Mouse (Mus musculus) liver, embryonic 14.5 days (tissue): Measurements from ENCODE around the gene Atp1a4. TPM values are rescaled to one million over a fixed set of nuclear protein-coding genes. Genes with fewer than 3 reads are reported as not detected.

ENCODE experiments used
- ATAC-seq: fragments of 200-750 bp; cut with Nextera tagmentation; 2 replicates; pipeline ENCODE4 v1.8.0; 2017; ENCODE audit warnings: moderate number of reproducible peaks, mild to moderate bottlenecking, moderate library complexity; ENCODE audit not compliant: insufficient read depth
- DNase-seq, 3 experiments: peaks; one replicate each; pipeline ENCODE4 v3.0.0-alpha.2; 2012 to 2013; ENCODE audit warnings: low read depth in 3 of 3, low spot score in 3 of 3
- H3K27ac ChIP-seq: fragments of 300-500 bp; sonication (generic); 2 replicates; pipeline ENCODE4 v1.5.1; 2014; ENCODE audit warnings: moderate library complexity, mild to moderate bottlenecking, control low read depth, inconsistent platforms
- H3K27me3 ChIP-seq: fragments of 300-500 bp; sonication (generic); 2 replicates; pipeline ENCODE4 v1.6.1; 2014; ENCODE audit warnings: mild to moderate bottlenecking, low read length, moderate library complexity; ENCODE audit not compliant: control insufficient read depth, insufficient read depth
- H3K36me3 ChIP-seq: fragments of 300-500 bp; sonication (generic); replicated peaks from 2 replicates; pipeline ENCODE4 v1.6.1; 2014; ENCODE audit warnings: low read depth; ENCODE audit not compliant: control insufficient read depth, insufficient read depth
- H3K4me1 ChIP-seq, 2 experiments: fragments of 200-500 bp in 1 of 2; fragments of 300-500 bp in 1 of 2; sonication (generic) in 1 of 2; replicated peaks; 2 replicates each; pipeline ENCODE4 v1.6.1; 2012 to 2014; ENCODE audit warnings: antibody characterized with exemption in 1 of 2, inconsistent platforms in 1 of 2, low read length in 1 of 2; ENCODE audit not compliant: control insufficient read depth in 2 of 2, insufficient read depth in 2 of 2
- H3K4me2 ChIP-seq: fragments of 300-500 bp; sonication (generic); 2 replicates; pipeline ENCODE4 v1.6.1; 2014; ENCODE audit warnings: low read depth, mild to moderate bottlenecking, control low read depth, moderate library complexity
- H3K4me3 ChIP-seq, 2 experiments: fragments of 200-500 bp in 1 of 2; fragments of 300-500 bp in 1 of 2; sonication (generic) in 1 of 2; 2 replicates each; pipeline ENCODE4 v1.5.1; 2012 to 2014; ENCODE audit warnings: low read depth in 2 of 2, low read length in 2 of 2, mild to moderate bottlenecking in 2 of 2, control low read depth in 1 of 2, inconsistent platforms in 1 of 2, moderate library complexity in 1 of 2; ENCODE audit not compliant: insufficient read depth in 1 of 2
- H3K9ac ChIP-seq: fragments of 300-500 bp; sonication (generic); replicated peaks from 2 replicates; pipeline ENCODE4 v1.6.1; 2014; ENCODE audit warnings: mild to moderate bottlenecking, control low read depth, moderate library complexity
- H3K9me3 ChIP-seq: fragments of 300-500 bp; sonication (generic); 2 replicates; pipeline ENCODE4 v1.6.1; 2016; ENCODE audit warnings: low read length, mixed read lengths; ENCODE audit not compliant: control insufficient read depth
- CTCF ChIP-seq: IDR thresholded peaks from 2 replicates; pipeline ENCODE4 v1.5.1; 2016; ENCODE audit warnings: antibody characterized with exemption, low read depth, control low read depth
- EP300 ChIP-seq: IDR thresholded peaks from 2 replicates; pipeline ENCODE4 v1.6.1; 2016; ENCODE audit warnings: antibody characterized with exemption, low read depth
- WGBS: fragments of 180-500 bp; shearing (Covaris S2); extraction: QIAGEN DNeasy Blood & Tissue Kit; methylation state at CpG from one replicate; pipeline ENCODE4 v1.1.7; 2014; ENCODE audit not compliant: insufficient replicate concordance; 5-methylcytosine and 5-hydroxymethylcytosine counted together
- polyA plus RNA-seq, 2 experiments: library from polyadenylated mRNA; depleted of rRNA in 1 of 2; stranded (reverse) in 1 of 2; unstranded in 1 of 2; fragments of >200 nt; fragmentation: Nextera tagmentation in 1 of 2; extraction: Ambion mirVana in 1 of 2; gene quantifications; 2 replicates each; pipeline versions ENCODE4 v1.2.1 to v1.2.3; 2012 to 2014

Gene Atp1a4
- polyA plus RNA-seq, 2 experiments: 0.01 TPM; not detected in 1

GRCm38 (mm10) chr1:172277172-172277571, 19.0 kb upstream of the Atp1a4 start:
- H3K9ac ChIP-seq: no peak overlapping the region
- no peak overlapping the region for H3K4me3 ChIP-seq
- H3K27ac ChIP-seq: no peak overlapping the region
- ATAC-seq: no peak
- H3K4me1 ChIP-seq: peaks cover 0 to 2% of the 10 kb centered on the region in 2 experiments; a peak in 1 of 4 replicates
- no peaks in the 10 kb centered on the region for H3K27me3 ChIP-seq
- H3K36me3 ChIP-seq: no peaks in the 10 kb centered on the region
- no peaks in the 10 kb centered on the region for H3K9me3 ChIP-seq
- no peak for TF ChIP-seq CTCF
- TF ChIP-seq EP300: no peak
- WGBS: 19% methylated on average over 3 of the region's 3 CpGs
- DNase-seq: peak in 1 of 3 experiments; percentile 4
- H3K4me2 ChIP-seq: no peak overlapping the region

- DNase-seq: no peak
- Histone ChIP-seq H3K4me1 (peaks cover 0 to 2% of the 10 kb centered on the region in 2 experiments; a peak in 1 of 4 replicates), H3K9ac (no peak overlapping the region), H3K27me3 (no peaks in the 10 kb centered on the region), H3K27ac (no peak overlapping the region), H3K4me3 (no peak overlapping the region), H3K9me3 (no peaks in the 10 kb centered on the region), H3K36me3 (no peaks in the 10 kb centered on the region), H3K4me2 (no peak overlapping the region)
- TF ChIP-seq CTCF (no peak), EP300 (no peak)
- ATAC-seq: no peak
- 47% methylated on average over 5 of the region's 5 CpGs for WGBS
Observed at GRCm38 (mm10) chr1:172274547-172274946, 16.3 kb upstream of the Atp1a4 start.

- 44% methylated on average over 5 of the region's 5 CpGs for WGBS
- no peak overlapping the region for H3K9ac ChIP-seq
- no peak overlapping the region for H3K4me2 ChIP-seq
- TF ChIP-seq CTCF (no peak), EP300 (no peak)
- no peaks in the 10 kb centered on the region for H3K9me3 ChIP-seq
- H3K4me3 ChIP-seq: no peak overlapping the region
- H3K27ac ChIP-seq: no peak overlapping the region
- DNase-seq (no peak), ATAC-seq (no peak)
- H3K4me1 ChIP-seq: peaks cover 0 to 2% of the 10 kb centered on the region in 2 experiments; a peak in 1 of 4 replicates
- no peaks in the 10 kb centered on the region for H3K36me3 ChIP-seq
- H3K27me3 ChIP-seq: no peaks in the 10 kb centered on the region
Observed at GRCm38 (mm10) chr1:172274116-172274515, 15.9 kb upstream of the Atp1a4 start.

GRCm38 (mm10) chr1:172273386-172273785, 15.2 kb upstream of the Atp1a4 start:
- ATAC-seq (no peak), DNase-seq (no peak)
- H3K9ac ChIP-seq: no peak overlapping the region
- H3K4me3 ChIP-seq: no peak overlapping the region
- no peak overlapping the region for H3K27ac ChIP-seq
- no peaks in the 10 kb centered on the region for H3K27me3 ChIP-seq
- no peaks in the 10 kb centered on the region for H3K36me3 ChIP-seq
- H3K9me3 ChIP-seq: no peaks in the 10 kb centered on the region
- no peak overlapping the region for H3K4me2 ChIP-seq
- peaks cover 0 to 2% of the 10 kb centered on the region in 2 experiments; a peak in 1 of 4 replicates for H3K4me1 ChIP-seq
- no peak for TF ChIP-seq EP300
- no peak for TF ChIP-seq CTCF
- WGBS: 64% methylated on average over 6 of the region's 6 CpGs

- TF ChIP-seq EP300: no peak
- no peak for TF ChIP-seq CTCF
- WGBS: 74% methylated on average over 10 of the region's 10 CpGs
Observed at GRCm38 (mm10) chr1:172271765-172272164, 13.6 kb upstream of the Atp1a4 start.

More at GRCm38 (mm10) chr1:172271765-172272164, 13.6 kb upstream of the Atp1a4 start:
- Histone ChIP-seq H3K36me3 (no peaks in the 10 kb centered on the region), H3K27me3 (no peaks in the 10 kb centered on the region), H3K9ac (no peak overlapping the region), H3K4me2 (no peak overlapping the region), H3K27ac (no peak overlapping the region), H3K4me3 (no peak overlapping the region), H3K9me3 (no peaks in the 10 kb centered on the region), H3K4me1 (peaks cover 0 to 1% of the 10 kb centered on the region in 2 experiments; a peak in 1 of 4 replicates)
- no peak for ATAC-seq
- no peak for DNase-seq
